Mouse (Mus musculus) midbrain, embryonic 13.5 days (tissue): Measurements from ENCODE around the gene Arhgap45. TPM values are rescaled to one million over a fixed set of nuclear protein-coding genes. Genes with fewer than 3 reads are reported as not detected.

ENCODE experiments used
- ATAC-seq: fragments of 200-750 bp; cut with Nextera tagmentation; 2 replicates; pipeline ENCODE4 v1.8.0; 2017; ENCODE audit warnings: mild to moderate bottlenecking, moderate TSS enrichment, moderate library complexity
- H3K27ac ChIP-seq: fragments of 300-500 bp; sonication (generic); 2 replicates; pipeline ENCODE4 v1.5.1; 2015; ENCODE audit warnings: inconsistent platforms, mild to moderate bottlenecking, moderate library complexity
- H3K27me3 ChIP-seq: fragments of 300-500 bp; sonication (generic); 2 replicates; pipeline ENCODE4 v1.6.1; 2015; ENCODE audit warnings: mild to moderate bottlenecking, inconsistent platforms
- H3K36me3 ChIP-seq: fragments of 300-500 bp; sonication (generic); 2 replicates; pipeline ENCODE4 v1.6.1; 2015; ENCODE audit warnings: mild to moderate bottlenecking, inconsistent platforms
- H3K4me1 ChIP-seq: fragments of 300-500 bp; sonication (generic); replicated peaks from 2 replicates; pipeline ENCODE4 v1.6.1; 2015; ENCODE audit warnings: inconsistent platforms
- H3K4me2 ChIP-seq: fragments of 300-500 bp; sonication (generic); replicated peaks from 2 replicates; pipeline ENCODE4 v1.6.1; 2015; ENCODE audit warnings: moderate library complexity, mild to moderate bottlenecking, inconsistent platforms
- H3K4me3 ChIP-seq: fragments of 300-500 bp; sonication (generic); replicated peaks from 2 replicates; pipeline ENCODE4 v1.5.1; 2015; ENCODE audit warnings: mild to moderate bottlenecking, inconsistent platforms
- H3K9ac ChIP-seq: fragments of 300-500 bp; sonication (generic); replicated peaks from 2 replicates; pipeline ENCODE4 v1.6.1; 2015; ENCODE audit warnings: mild to moderate bottlenecking, inconsistent platforms
- H3K9me3 ChIP-seq: fragments of 300-500 bp; sonication (generic); 2 replicates; pipeline ENCODE4 v1.6.1; 2016; ENCODE audit warnings: mild to moderate bottlenecking, inconsistent platforms
- WGBS: fragments of 180-500 bp; shearing (Covaris S2); methylation state at CpG from one replicate; pipeline ENCODE4 v1.1.7; 2015; 5-methylcytosine and 5-hydroxymethylcytosine counted together
- polyA plus RNA-seq: library from polyadenylated mRNA; unstranded; fragments of >200 nt; fragmentation: Nextera tagmentation; extraction: Ambion mirVana; gene quantifications from 2 replicates; pipeline ENCODE4 v1.2.1, GENCODE M21; 2015

The Arhgap45 gene
- polyA plus RNA-seq, 1 experiment from 2014 or later: 1.5 TPM

- Histone ChIP-seq H3K4me1 (peaks cover 13% of the 10 kb centered on the region; the same call in 1 of the 2 replicates), H3K36me3 (peaks cover 19% of the 10 kb centered on the region), H3K9me3 (no peaks in the 10 kb centered on the region), H3K4me3 (no peak overlapping the region), H3K9ac (no peak overlapping the region), H3K27ac (0 out of 2 replicates have a peak overlapping the region, but pooled peaks have one; percentile 15), H3K4me2 (no peak overlapping the region), H3K27me3 (no peaks in the 10 kb centered on the region)
- ATAC-seq: no peak
- 75% methylated on average over 9 of the region's 9 CpGs for WGBS
Measured at GRCm38 (mm10) chr10:80070837-80071515, 54.5 kb downstream of the Arhgap45 start.

GRCm38 (mm10) chr10:80071516-80071900 lies 55.1 kb downstream of the Arhgap45 start:
- Histone ChIP-seq H3K36me3 (peaks cover 16% of the 10 kb centered on the region), H3K4me3 (no peak overlapping the region), H3K27ac (0 out of 2 replicates have a peak overlapping the region, but pooled peaks have one; percentile 15), H3K4me1 (peaks cover 13% of the 10 kb centered on the region; the same call in 1 of the 2 replicates), H3K4me2 (no peak overlapping the region), H3K27me3 (no peaks in the 10 kb centered on the region), H3K9me3 (no peaks in the 10 kb centered on the region), H3K9ac (no peak overlapping the region)
- 89% methylated on average over 3 of the region's 3 CpGs for WGBS
- ATAC-seq: no peak

- no peak overlapping the region for H3K9ac ChIP-seq
- H3K4me2 ChIP-seq: no peak overlapping the region
- H3K36me3 ChIP-seq: peaks cover 9% of the 10 kb centered on the region; the same call in 1 of the 2 replicates
- no peak overlapping the region for H3K4me3 ChIP-seq
- 83% methylated on average over 20 of the region's 20 CpGs for WGBS
- no peak overlapping the region for H3K27ac ChIP-seq
- no peaks in the 10 kb centered on the region for H3K9me3 ChIP-seq
- no peak for ATAC-seq
- peaks cover 13% of the 10 kb centered on the region; the same call in 1 of the 2 replicates for H3K4me1 ChIP-seq
- H3K27me3 ChIP-seq: no peaks in the 10 kb centered on the region
Measured at GRCm38 (mm10) chr10:80072623-80073489, 56.4 kb downstream of the Arhgap45 start.

GRCm38 (mm10) chr10:80074813-80075601 lies 58.6 kb downstream of the Arhgap45 start:
- ATAC-seq: no peak
- no peak overlapping the region for H3K9ac ChIP-seq
- H3K27me3 ChIP-seq: no peaks in the 10 kb centered on the region
- H3K9me3 ChIP-seq: no peaks in the 10 kb centered on the region
- WGBS: 20% methylated on average over 28 of the region's 28 CpGs
- H3K4me2 ChIP-seq: 0 out of 2 replicates have a peak overlapping the region, but pooled peaks have one; percentile 1
- H3K4me3 ChIP-seq: no peak overlapping the region
- H3K4me1 ChIP-seq: peaks cover 13% of the 10 kb centered on the region; the same call in 1 of the 2 replicates
- H3K27ac ChIP-seq: no peak overlapping the region
- H3K36me3 ChIP-seq: peaks cover 29% of the 10 kb centered on the region

- 41% methylated on average over 1 of the region's 1 CpGs for WGBS
- no peak overlapping the region for H3K4me2 ChIP-seq
- no peak for ATAC-seq
- H3K36me3 ChIP-seq: peaks cover 38% of the 10 kb centered on the region
- H3K4me1 ChIP-seq: peaks cover 13% of the 10 kb centered on the region; the same call in 1 of the 2 replicates
- no peaks in the 10 kb centered on the region for H3K9me3 ChIP-seq
- H3K9ac ChIP-seq: 0 out of 2 replicates have a peak overlapping the region, but pooled peaks have one; percentile 19
- no peak overlapping the region for H3K27ac ChIP-seq
- no peaks in the 10 kb centered on the region for H3K27me3 ChIP-seq
- H3K4me3 ChIP-seq: no peak overlapping the region
Measured at GRCm38 (mm10) chr10:80075924-80076323, 59.5 kb downstream of the Arhgap45 start.

- ATAC-seq: no peak
- no peaks in the 10 kb centered on the region for H3K27me3 ChIP-seq
- no peak overlapping the region for H3K27ac ChIP-seq
- H3K4me3 ChIP-seq: no peak overlapping the region
- WGBS: 95% methylated on average over 4 of the region's 4 CpGs
- no peak overlapping the region for H3K4me2 ChIP-seq
- H3K9ac ChIP-seq: no peak overlapping the region; the same call in 1 of the 2 replicates
- H3K9me3 ChIP-seq: no peaks in the 10 kb centered on the region
- H3K4me1 ChIP-seq: peaks cover 11% of the 10 kb centered on the region; the same call in 1 of the 2 replicates
- H3K36me3 ChIP-seq: peaks cover 42% of the 10 kb centered on the region
Measured at GRCm38 (mm10) chr10:80076386-80076785, 59.9 kb downstream of the Arhgap45 start.

- no peaks in the 10 kb centered on the region for H3K9me3 ChIP-seq
- no peak overlapping the region for H3K4me2 ChIP-seq
- no peak for ATAC-seq
- no peak overlapping the region for H3K4me3 ChIP-seq
- H3K27ac ChIP-seq: no peak overlapping the region
- H3K36me3 ChIP-seq: peaks cover 43% of the 10 kb centered on the region
- no peaks in the 10 kb centered on the region for H3K27me3 ChIP-seq
- H3K9ac ChIP-seq: no peak overlapping the region
- WGBS: 92% methylated on average over 5 of the region's 5 CpGs
- peaks cover 10% of the 10 kb centered on the region; the same call in 1 of the 2 replicates for H3K4me1 ChIP-seq
Measured at GRCm38 (mm10) chr10:80077312-80077711, 60.9 kb downstream of the Arhgap45 start.

GRCm38 (mm10) chr10:80078366-80078765 lies 61.9 kb downstream of the Arhgap45 start:
- H3K27ac ChIP-seq: no peak overlapping the region
- H3K27me3 ChIP-seq: no peaks in the 10 kb centered on the region
- peaks cover 10% of the 10 kb centered on the region; the same call in 1 of the 2 replicates for H3K4me1 ChIP-seq
- no peak overlapping the region for H3K4me3 ChIP-seq
- H3K9ac ChIP-seq: no peak overlapping the region
- H3K36me3 ChIP-seq: peaks cover 54% of the 10 kb centered on the region
- ATAC-seq: no peak
- no peak overlapping the region for H3K4me2 ChIP-seq
- H3K9me3 ChIP-seq: no peaks in the 10 kb centered on the region
- WGBS: 91% methylated on average over 1 of the region's 1 CpGs

GRCm38 (mm10) chr10:80080396-80081070 lies 64.1 kb downstream of the Arhgap45 start:
- no peak overlapping the region for H3K27ac ChIP-seq
- H3K27me3 ChIP-seq: no peaks in the 10 kb centered on the region
- WGBS: 86% methylated on average over 16 of the region's 16 CpGs
- no peak overlapping the region for H3K4me2 ChIP-seq
- no peak overlapping the region for H3K4me3 ChIP-seq
- H3K4me1 ChIP-seq: peaks cover 4% of the 10 kb centered on the region; the same call in 1 of the 2 replicates
- ATAC-seq: no peak
- peaks cover 73% of the 10 kb centered on the region for H3K36me3 ChIP-seq
- no peaks in the 10 kb centered on the region for H3K9me3 ChIP-seq
- no peak overlapping the region for H3K9ac ChIP-seq
